Mouse (Mus musculus) ES-Bruce4 (cell line): ENCODE measurements at regions not wholly inside any gene's neighbourhood (a gene's known extent, or its start where the extent isn't known, plus 50 kb on each side); places are given as distances from the start of the nearest gene placed in this dataset.
A peak's percentile ranks its signal among the peaks of the same experiment; 100 is the strongest.

Experiments
- H3K27ac ChIP-seq: 2 replicates; pipeline ENCODE4 v1.5.1; 2012; ENCODE audit warnings: low read length, inconsistent platforms; ENCODE audit not compliant: insufficient read depth
- H3K27me3 ChIP-seq: 2 replicates; pipeline ENCODE4 v1.6.1; 2012; ENCODE audit warnings: mild to moderate bottlenecking, low read length, inconsistent platforms; ENCODE audit not compliant: control insufficient read depth, poor library complexity, insufficient read depth, severe bottlenecking
- H3K36me3 ChIP-seq: 2 replicates; pipeline ENCODE4 v1.6.1; 2012; ENCODE audit warnings: inconsistent platforms, mild to moderate bottlenecking, low read length, moderate library complexity; ENCODE audit not compliant: control insufficient read depth, poor library complexity, insufficient read depth, severe bottlenecking
- H3K4me1 ChIP-seq: one replicate; pipeline ENCODE4 v1.8.1; 2011; ENCODE audit warnings: low read length; ENCODE audit not compliant: control insufficient read depth, insufficient read depth
- H3K4me3 ChIP-seq: 2 replicates; pipeline ENCODE4 v1.5.1; 2011; ENCODE audit warnings: low read depth, mild to moderate bottlenecking, low read length
- H3K9ac ChIP-seq: 2 replicates; pipeline ENCODE4 v1.6.1; 2012; ENCODE audit warnings: low read depth, mild to moderate bottlenecking, inconsistent platforms; ENCODE audit not compliant: poor library complexity, severe bottlenecking
- H3K9me3 ChIP-seq: replicated peaks from 2 replicates; pipeline ENCODE4 v1.6.1; 2012; ENCODE audit warnings: mild to moderate bottlenecking, low read length, inconsistent platforms; ENCODE audit not compliant: control insufficient read depth, poor library complexity, insufficient read depth, severe bottlenecking
- CTCF ChIP-seq: IDR thresholded peaks from one replicate; pipeline ENCODE4 v1.8.1; 2011; ENCODE audit warnings: low read depth, low read length
- EP300 ChIP-seq: IDR thresholded peaks from 2 replicates; pipeline ENCODE4 v1.6.1; 2011; ENCODE audit warnings: low read depth, low read length; ENCODE audit not compliant: insufficient read depth
- POLR2A ChIP-seq: IDR thresholded peaks from one replicate; pipeline ENCODE4 v1.8.1; 2011; ENCODE audit warnings: low read length; ENCODE audit not compliant: insufficient read depth

DNA sequence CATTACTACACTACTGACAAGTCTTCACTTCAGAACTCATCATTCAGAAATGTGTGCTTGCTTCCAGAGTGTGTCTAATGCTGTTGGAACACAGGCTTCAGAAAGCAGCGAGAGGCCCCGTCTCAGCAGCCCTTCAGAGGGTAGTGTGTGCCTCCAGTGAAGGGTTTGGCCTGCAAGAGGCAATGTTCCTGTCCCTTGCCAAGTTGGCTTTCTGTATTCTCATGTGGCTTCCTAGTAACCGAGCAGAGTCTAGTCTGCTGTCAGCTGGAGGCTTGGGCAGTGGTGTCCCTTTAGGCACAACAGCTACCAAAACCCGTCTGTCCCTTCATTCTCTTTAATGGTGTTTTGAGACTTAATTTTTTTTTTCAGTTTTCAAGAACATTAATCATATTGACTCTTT is 173.3 kb upstream of the Col8a1 start:
- Histone ChIP-seq H3K4me3 (no peak overlapping the region), H3K36me3 (no peaks in the 10 kb centered on the region), H3K4me1 (no peaks in the 10 kb centered on the region), H3K9me3 (no peaks in the 10 kb centered on the region), H3K27me3 (no peaks in the 10 kb centered on the region), H3K27ac (no peak overlapping the region), H3K9ac (no peak overlapping the region)
- TF ChIP-seq CTCF (no peak), EP300 (no peak), POLR2A (no peak)

- no peak for TF ChIP-seq EP300
- no peaks in the 10 kb centered on the region for H3K27me3 ChIP-seq
- H3K4me3 ChIP-seq: no peak overlapping the region
- no peak overlapping the region for H3K27ac ChIP-seq
- H3K9ac ChIP-seq: no peak overlapping the region
- no peaks in the 10 kb centered on the region for H3K9me3 ChIP-seq
- H3K36me3 ChIP-seq: no peaks in the 10 kb centered on the region
- H3K4me1 ChIP-seq: no peaks in the 10 kb centered on the region
These were observed 173.8 kb upstream of the Col8a1 start for GRCm38 (mm10) chr16:57928301-57928700.

DNA sequence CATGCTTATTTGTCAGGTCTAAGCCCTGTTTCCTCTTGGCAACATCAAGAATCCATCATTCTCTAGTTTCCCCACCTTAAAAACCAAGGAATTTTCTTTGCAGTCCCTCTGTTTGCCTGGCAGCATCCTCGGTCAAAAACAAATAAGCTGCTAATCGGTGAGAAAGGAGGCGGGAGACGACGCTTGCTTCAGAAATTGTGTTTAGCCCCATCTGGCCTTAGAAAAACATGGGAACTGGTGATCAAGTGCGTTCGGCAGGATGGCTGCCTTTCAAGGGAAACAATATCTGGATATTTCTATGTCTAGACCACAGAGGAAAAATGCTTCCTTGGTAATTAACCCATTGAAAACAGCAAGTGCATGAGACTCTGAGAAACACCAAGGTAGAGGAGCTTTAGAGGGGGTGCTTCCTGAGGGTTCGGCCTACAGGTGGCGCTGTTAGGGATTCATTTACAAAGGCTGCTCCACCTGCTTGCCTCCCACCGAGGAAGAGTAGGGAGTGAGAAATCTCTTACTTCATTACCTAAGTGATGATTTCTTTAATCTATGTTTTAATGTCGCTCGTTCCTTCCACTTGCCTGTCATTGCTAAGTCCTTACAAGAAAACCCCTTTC is 174.7 kb upstream of the Col8a1 start:
- no peaks in the 10 kb centered on the region for H3K9me3 ChIP-seq
- H3K9ac ChIP-seq: no peak overlapping the region
- no peaks in the 10 kb centered on the region for H3K36me3 ChIP-seq
- H3K4me1 ChIP-seq: no peaks in the 10 kb centered on the region
- H3K27me3 ChIP-seq: no peaks in the 10 kb centered on the region
- no peak overlapping the region for H3K4me3 ChIP-seq
- TF ChIP-seq CTCF (peak; percentile 20), EP300 (no peak)
- H3K27ac ChIP-seq: no peak overlapping the region

DNA sequence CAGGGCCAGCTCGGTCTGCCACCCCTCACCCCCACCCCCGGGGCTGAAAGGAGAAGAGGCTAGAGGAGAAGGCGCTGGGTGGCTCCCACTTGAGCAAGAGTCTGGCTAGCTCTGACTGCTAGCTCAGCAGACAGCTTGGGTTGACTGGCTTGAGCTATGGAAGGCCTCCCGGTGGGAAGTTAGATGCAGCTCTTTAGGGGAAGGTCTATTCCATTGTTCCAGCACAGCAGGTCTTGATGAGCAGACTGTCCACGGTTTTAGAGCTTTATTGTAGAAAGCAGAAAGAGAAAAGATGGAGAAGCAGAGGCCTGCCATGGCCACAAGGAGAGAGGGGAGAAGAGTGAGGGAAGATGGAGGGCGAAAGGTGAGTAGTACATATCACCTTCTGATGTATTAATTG is 190.9 kb upstream of the Col8a1 start:
- no peak overlapping the region for H3K9ac ChIP-seq
- H3K9me3 ChIP-seq: no peaks in the 10 kb centered on the region
- H3K4me3 ChIP-seq: no peak overlapping the region
- no peak overlapping the region for H3K27ac ChIP-seq
- no peak for TF ChIP-seq CTCF
- no peak for TF ChIP-seq EP300
- no peak for TF ChIP-seq POLR2A
- no peaks in the 10 kb centered on the region for H3K4me1 ChIP-seq
- H3K27me3 ChIP-seq: no peaks in the 10 kb centered on the region
- no peaks in the 10 kb centered on the region for H3K36me3 ChIP-seq

- Histone ChIP-seq H3K9ac (no peak overlapping the region), H3K27ac (no peak overlapping the region), H3K27me3 (no peaks in the 10 kb centered on the region), H3K9me3 (no peaks in the 10 kb centered on the region), H3K4me3 (no peak overlapping the region), H3K36me3 (no peaks in the 10 kb centered on the region), H3K4me1 (no peaks in the 10 kb centered on the region)
- TF ChIP-seq CTCF (no peak), POLR2A (no peak), EP300 (no peak)
These were observed 192.8 kb upstream of the Col8a1 start for GRCm38 (mm10) chr16:57947309-57947708.

DNA sequence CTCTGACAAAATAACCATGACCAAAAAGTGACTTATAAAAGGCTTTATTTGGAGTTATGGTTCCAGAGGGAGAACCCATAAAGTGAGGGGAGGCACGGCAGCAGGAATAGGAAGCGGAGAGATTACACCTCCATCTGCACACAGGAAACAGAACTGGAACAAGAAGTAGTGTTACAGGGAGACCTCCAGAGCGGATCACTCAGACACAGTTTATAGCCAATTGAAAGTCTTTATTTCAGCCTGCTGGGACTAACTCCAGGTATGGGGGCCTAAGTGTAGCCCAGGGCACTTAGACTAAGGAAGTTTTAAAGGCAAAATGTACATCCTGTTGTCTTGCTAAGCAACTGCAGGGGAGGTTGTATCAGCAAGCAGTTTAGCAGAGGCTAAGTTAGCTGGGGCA is 195.1 kb upstream of the Col8a1 start:
- no peak for TF ChIP-seq EP300
- Histone ChIP-seq H3K4me3 (no peak overlapping the region), H3K27ac (no peak overlapping the region), H3K9me3 (no peaks in the 10 kb centered on the region), H3K27me3 (no peaks in the 10 kb centered on the region), H3K4me1 (no peaks in the 10 kb centered on the region), H3K36me3 (no peaks in the 10 kb centered on the region), H3K9ac (no peak overlapping the region)
